Comparison of ENCODE assay signal across 8 mouse cellular contexts in the genomic region with DNA sequence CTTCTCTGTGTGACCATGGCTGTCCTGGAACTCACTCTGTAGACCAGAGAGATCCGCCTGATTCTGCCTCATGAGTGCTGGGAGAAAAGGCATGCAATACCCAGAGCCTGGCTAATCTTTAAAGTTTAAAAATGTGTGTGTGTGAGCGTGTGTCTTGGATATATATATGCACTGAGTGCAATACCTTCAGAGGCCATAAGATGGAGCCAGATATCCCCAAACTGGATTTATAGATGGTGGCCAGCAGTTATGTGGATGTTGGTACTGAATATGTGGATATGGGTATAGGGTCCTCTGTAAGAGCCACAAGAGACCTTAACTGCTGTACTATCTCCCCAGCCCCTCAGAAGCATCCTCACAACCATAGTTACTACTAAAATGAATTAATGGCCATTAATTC.
DNase-seq lines count a peak whose midpoint lies in the region; ATAC-seq and TF ChIP-seq lines count a peak whose summit lies in the region.

No protein-coding gene starts in this region.

- no peaks in the 10 kb centered on the region for H3K79me2 ChIP-seq in heart, adult 2 months (replicated peaks; ENCODE audit: control insufficient read depth, insufficient read depth, low read length)

- no peak overlapping the region for H3K4me2 ChIP-seq in neural tube, embryonic 11.5 days (ENCODE audit: low read depth)
- H3K4me2 ChIP-seq in heart, embryonic 12.5 days, result no peak overlapping the region

- no peaks in the 10 kb centered on the region for H3K36me3 ChIP-seq in heart, adult 2 months (ENCODE audit: control insufficient read depth, insufficient read depth, low read length)
- no peaks in the 10 kb centered on the region for H3K36me3 ChIP-seq in neural tube, embryonic 11.5 days (ENCODE audit: control insufficient read depth, insufficient read depth, low read length)
- H3K36me3 ChIP-seq in heart, embryonic 12.5 days, result no peaks in the 10 kb centered on the region

- H3K4me3 ChIP-seq in heart, adult 2 months, result no peak overlapping the region
- H3K4me3 ChIP-seq in neural tube, embryonic 11.5 days (ENCODE audit: low read depth, low read length), result no peak overlapping the region
- no peak overlapping the region for H3K4me3 ChIP-seq in heart, embryonic 12.5 days

- ATAC-seq in neural tube, embryonic 11.5 days (ENCODE audit: insufficient read depth, low FRiP score, low TSS enrichment), result no peak
- ATAC-seq in heart, embryonic 12.5 days (ENCODE audit: insufficient number of reproducible peaks, low FRiP score), result no peak

- no peak overlapping the region for H3K27ac ChIP-seq in heart, adult 2 months
- no peak overlapping the region for H3K27ac ChIP-seq in neural tube, embryonic 11.5 days (ENCODE audit: low read depth, low read length)
- H3K27ac ChIP-seq in heart, embryonic 12.5 days (ENCODE audit: poor library complexity, severe bottlenecking), result no peak overlapping the region

- peak; percentile 69 for TF ChIP-seq CTCF in heart, adult 2 months (IDR thresholded peaks at IDR 0.05)

- TF ChIP-seq POLR2A in heart, adult 2 months (IDR thresholded peaks at IDR 0.05; ENCODE audit: insufficient read depth, low read depth, low read length), result no peak

- no peak overlapping the region for H3K9ac ChIP-seq in heart, adult 2 months (ENCODE audit: low read depth, low read length)
- H3K9ac ChIP-seq in neural tube, embryonic 11.5 days (ENCODE audit: low read length), result no peak overlapping the region
- no peak overlapping the region for H3K9ac ChIP-seq in heart, embryonic 12.5 days

- H3K27me3 ChIP-seq in heart, adult 2 months (ENCODE audit: control insufficient read depth, insufficient read depth, low read length), result no peaks in the 10 kb centered on the region
- H3K27me3 ChIP-seq in neural tube, embryonic 11.5 days (ENCODE audit: control insufficient read depth, insufficient read depth, low read length), result peaks cover 19% of the 10 kb centered on the region
- peaks cover 83% of the 10 kb centered on the region for H3K27me3 ChIP-seq in heart, embryonic 12.5 days (replicated peaks)

- TF ChIP-seq EP300 in heart, adult 2 months (IDR thresholded peaks at IDR 0.05; ENCODE audit: insufficient read depth, low read depth, low read length), result no peak

- H3K4me1 ChIP-seq in heart, adult 2 months (ENCODE audit: control insufficient read depth, insufficient read depth, low read length), result no peaks in the 10 kb centered on the region
- no peaks in the 10 kb centered on the region for H3K4me1 ChIP-seq in neural tube, embryonic 11.5 days (ENCODE audit: control insufficient read depth, insufficient read depth, low read length)
- H3K4me1 ChIP-seq in heart, embryonic 12.5 days (replicated peaks), result 0 out of 2 replicates have a peak, but pooled peaks cover 3% of the 10 kb centered on the region

- no peak for DNase-seq in heart, adult 2 months
- no peak for DNase-seq in heart, adult 9 months (ENCODE audit: low spot score in 2 of 2)
- peak; percentile 23 for DNase-seq in neural tube, embryonic 11.5 days (ENCODE audit: low spot score)
- DNase-seq in neural tube, embryonic 10.5 days (ENCODE audit: extremely low spot score, low spot score), result no peak
- peak; percentile 70 for DNase-seq in R1 (ENCODE audit: low read depth, low spot score)
- DNase-seq in left cerebral cortex, postnatal 25 days (ENCODE audit: low spot score in 2 of 2), result peak; percentile 59 to 69
- no peak for DNase-seq in ovary, adult 18-20 months (ENCODE audit: low spot score)

- H3K9me3 ChIP-seq in neural tube, embryonic 11.5 days (ENCODE audit: control insufficient read depth, low read length), result no peaks in the 10 kb centered on the region
- H3K9me3 ChIP-seq in heart, embryonic 12.5 days (replicated peaks), result peaks cover 9% of the 10 kb centered on the region

- WGBS in heart, adult 2 months, result 32% methylated on average over 2 of the region's 2 CpGs
- WGBS in neural tube, embryonic 11.5 days, result 56% methylated on average over 2 of the region's 2 CpGs
- 45% methylated on average over 2 of the region's 2 CpGs for WGBS in heart, embryonic 12.5 days

- intact Hi-C loops in heart, adult 2 months (cut with DNase I), result loop anchor here (2.0 kb wide), 1 partner anchor 246 kb away; no protein-coding TSS in a partner anchor
- intact Hi-C loops in left cerebral cortex, postnatal 25 days (cut with DNase I), result loop anchor here (2.0 to 5.0 kb wide), 3 partner anchors 107 to 246 kb away; a partner anchor contains a TSS

Comparison
In these comparisons a context has a peak if more than half of its experiments do, and no peak if none do; other contexts are left out.
1. DNase-seq: peak in neural tube, embryonic 11.5 days (single experiment), R1 (single experiment) and left cerebral cortex, postnatal 25 days (2 of 2); none in heart, adult 2 months (0 of 2), heart, adult 9 months (0 of 2), neural tube, embryonic 10.5 days (single experiment) and ovary, adult 18-20 months (single experiment).